Mouse (Mus musculus): ENCODE data around the gene Olfr1243. TPM values are rescaled to one million over a fixed set of nuclear protein-coding genes. Genes with fewer than 3 reads are reported as not detected.
"Not testable (repeated sequence)": the region's sequence is repeated elsewhere in the genome, so short reads cannot be mapped to it uniquely, and the experiment has no call there.

Gene Olfr1243
- total RNA-seq (2022) = not detected

DNA sequence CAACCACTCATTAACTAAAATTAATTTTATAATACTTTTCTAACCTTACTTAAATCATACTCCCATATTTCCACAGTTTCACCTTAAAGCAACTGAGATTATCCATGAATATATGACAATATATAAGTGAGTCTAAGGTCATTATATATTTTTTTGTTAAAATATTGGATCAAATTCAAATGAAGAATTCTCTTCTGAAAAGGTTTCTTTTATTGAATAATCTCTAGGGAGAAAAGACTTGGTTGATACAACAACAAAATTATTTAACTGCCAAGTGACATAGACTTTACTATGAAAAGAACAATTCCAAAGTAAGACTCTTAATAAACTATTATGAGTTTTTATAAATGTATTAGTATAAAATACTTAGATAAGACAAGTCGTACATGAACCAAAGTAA lies at the start of gene Olfr1243:
Olfr1243 (minus strand) TSS at position 101 of the 400 bp plus-strand sequence.
- no peak for DNase-seq (ENCODE audit: low spot score in 2 of 2)

DNA sequence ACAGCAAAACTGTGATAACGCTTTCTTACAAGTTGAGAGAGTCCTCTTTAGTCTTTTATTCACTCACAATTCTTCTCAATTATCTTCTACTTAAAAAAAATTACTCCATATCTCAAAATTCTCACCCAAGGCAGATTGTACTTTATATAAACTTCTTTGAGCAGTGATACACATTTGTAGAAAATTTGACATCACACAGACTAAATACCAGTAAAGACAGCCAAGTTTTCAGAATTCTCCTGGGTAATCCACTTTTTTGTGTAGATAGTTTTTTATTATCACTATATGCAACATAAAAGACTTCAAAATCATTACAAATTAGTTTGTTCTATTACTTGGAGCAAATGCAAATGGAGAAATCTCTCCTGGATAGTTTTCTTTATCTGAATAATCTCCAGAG lies 47.1 kb upstream of the Olfr1243 start, which contains the start of gene Olfr1245:
Olfr1245 (minus strand) TSS at position 101 of the 400 bp plus-strand sequence.
- DNase-seq (ENCODE audit: low spot score in 2 of 2) = no peak

DNA sequence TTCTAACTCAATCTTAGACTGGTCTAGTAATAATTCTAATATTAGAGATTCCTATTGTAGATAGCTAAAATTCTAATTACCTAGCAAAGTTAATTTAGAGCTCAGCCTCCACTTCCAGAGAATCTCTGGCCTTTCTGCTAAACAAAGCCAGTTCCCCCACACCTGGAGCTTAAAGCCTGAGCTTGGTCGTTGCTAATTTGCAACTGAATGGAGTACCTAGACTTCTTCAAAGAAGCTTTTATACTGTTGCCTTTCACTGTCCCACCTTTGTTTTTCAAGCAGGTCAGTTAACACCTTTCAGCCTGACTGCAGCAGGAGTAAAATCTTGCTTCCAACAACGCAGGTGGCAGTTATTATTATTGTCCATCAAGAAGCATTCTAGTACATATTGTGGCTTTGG lies 31.4 kb upstream of the Olfr1243 start:
- not testable (repeated sequence) for DNase-seq (ENCODE audit: low spot score in 2 of 2)

DNA sequence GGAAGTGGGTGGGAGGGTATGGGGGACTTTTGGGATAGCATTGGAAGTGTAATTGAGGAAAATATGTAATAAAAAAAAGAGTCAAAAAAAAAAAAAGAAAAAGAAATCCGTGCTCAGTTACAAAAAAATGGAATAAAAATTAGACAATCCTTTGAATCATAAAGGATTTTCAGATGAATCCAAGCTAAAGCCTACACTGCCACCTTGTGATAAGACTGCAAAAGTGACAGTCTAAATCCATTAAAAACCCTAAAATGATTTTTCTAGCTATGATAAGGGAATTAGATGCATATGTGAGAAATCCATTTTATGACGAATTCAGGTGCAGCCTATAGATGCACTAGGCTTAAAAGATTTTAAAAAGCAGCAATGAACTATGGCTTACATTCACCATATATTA lies 13.2 kb upstream of the Olfr1243 start:
- DNase-seq (ENCODE audit: low spot score in 2 of 2) = no peak

DNA sequence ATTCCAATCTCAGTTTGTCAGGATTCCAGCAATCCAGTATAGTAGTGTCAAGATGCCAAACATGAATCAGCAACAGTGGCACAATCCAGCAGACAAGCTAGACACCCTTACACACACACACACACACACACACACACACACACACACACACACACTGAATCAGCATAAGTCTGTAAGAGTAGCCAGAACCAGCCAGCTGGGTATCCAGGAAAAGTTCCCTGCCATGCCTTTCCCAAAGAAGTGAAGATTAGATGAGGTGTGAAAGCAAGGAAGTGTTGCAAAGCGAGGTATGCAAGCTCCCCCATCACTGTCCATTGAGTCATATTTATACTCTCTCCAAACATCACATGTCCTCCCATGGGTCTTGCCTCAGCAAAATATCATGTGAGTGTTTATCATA lies 8.6 kb upstream of the Olfr1243 start:
- DNase-seq (ENCODE audit: low spot score in 2 of 2) = no peak

DNA sequence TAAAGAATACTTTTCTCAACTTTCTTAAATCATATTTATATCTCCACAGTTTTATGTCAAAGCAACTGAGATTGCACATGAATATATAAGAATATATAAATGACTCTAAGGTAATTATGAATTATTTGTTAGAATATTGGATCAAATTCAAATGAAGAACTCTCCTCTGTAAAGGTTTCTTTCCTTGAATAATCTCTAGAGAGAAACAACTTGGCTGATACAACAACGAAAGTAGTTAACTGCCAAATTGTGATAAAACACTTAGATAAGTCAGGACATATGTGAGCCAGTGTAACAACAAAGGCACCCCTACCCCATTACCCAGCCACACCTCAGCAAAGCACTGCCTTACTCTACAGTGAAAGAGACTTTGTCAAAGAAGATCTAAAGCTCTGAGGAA lies 33.1 kb downstream of the Olfr1243 start, which contains the start of gene Olfr1242:
Olfr1242 (minus strand) TSS at position 101 of the 400 bp plus-strand sequence.
- no peak for DNase-seq (ENCODE audit: low spot score in 2 of 2)

DNA sequence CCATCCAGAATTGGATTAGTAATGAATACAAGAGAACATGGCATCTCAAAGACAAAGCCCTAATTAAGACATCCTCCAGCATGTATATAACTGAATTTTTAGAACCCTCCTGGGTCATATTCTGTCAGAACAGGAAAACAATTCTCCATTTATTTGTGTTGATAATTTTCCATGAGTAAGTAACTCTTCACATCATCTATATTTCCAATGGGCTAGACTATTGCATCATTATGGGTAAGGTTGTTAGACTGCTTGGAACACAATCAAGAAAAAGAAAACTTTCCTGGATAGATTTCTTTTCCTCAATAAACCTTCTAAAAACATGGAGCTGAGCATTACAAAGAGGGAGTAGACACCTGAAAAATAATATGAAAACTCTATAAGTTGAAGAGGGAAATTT lies 44.3 kb downstream of the Olfr1243 start, which contains the start of gene Olfr1241:
Olfr1241 (minus strand) TSS at position 101 of the 400 bp plus-strand sequence.
- no peak for DNase-seq (ENCODE audit: low spot score in 2 of 2)

Other genes starting within 250 kb of the Olfr1243 start
- gene Olfr1229, start 243.5 kb downstream of the Olfr1243 start, total RNA-seq (2022) = not detected
- not detected for gene Olfr1230, start 234.2 kb downstream of the Olfr1243 start, total RNA-seq (2022)
- gene Olfr1231, start 224.4 kb downstream of the Olfr1243 start, total RNA-seq (2022) = not detected
- not detected for gene Olfr1232, start 201.8 kb downstream of the Olfr1243 start, total RNA-seq (2022)
- gene Olfr1233, start 189.1 kb downstream of the Olfr1243 start, total RNA-seq (2022) = not detected
- gene Olfr1234, start 166.6 kb downstream of the Olfr1243 start, total RNA-seq (2022) = not detected
- not detected for gene Olfr1238, start 121.8 kb downstream of the Olfr1243 start, total RNA-seq (2022)
- gene Olfr1239, start 111.1 kb downstream of the Olfr1243 start, total RNA-seq (2022) = not detected
- not detected for gene Olfr1240, start 88.5 kb downstream of the Olfr1243 start, total RNA-seq (2022)
- not detected for gene Olfr1241, start 44.4 kb downstream of the Olfr1243 start, total RNA-seq (2022)
- gene Olfr1242, start 33.2 kb downstream of the Olfr1243 start, total RNA-seq (2022) = not detected
- not detected for gene Olfr1245, start 47.0 kb upstream of the Olfr1243 start, total RNA-seq (2022)
- gene Olfr1246, start 61.7 kb upstream of the Olfr1243 start, total RNA-seq (2022) = not detected
- under 1 TPM in 1 of 4 experiments, not detected in 3; 0.10 TPM for gene Olfr1247, start 82.6 kb upstream of the Olfr1243 start, total RNA-seq (2022)
- gene Olfr1248, start 86.8 kb upstream of the Olfr1243 start, total RNA-seq (2022) = not detected
- gene Olfr1249, start 103.5 kb upstream of the Olfr1243 start, total RNA-seq (2022) = not detected
- gene Olfr1250, start 130.0 kb upstream of the Olfr1243 start, total RNA-seq (2022) = not detected
- gene Olfr1251, start 140.4 kb upstream of the Olfr1243 start, total RNA-seq (2022) = not detected
- gene Olfr1252, start 193.5 kb upstream of the Olfr1243 start, total RNA-seq (2022) = not detected
- gene Olfr1253, start 225.6 kb upstream of the Olfr1243 start, total RNA-seq (2022) = not detected